Mouse (Mus musculus) liver, adult (tissue): ENCODE data around the gene Ap2s1.
A peak's percentile ranks its signal among the peaks of the same experiment; 100 is the strongest.

ENCODE experiments used
- GATA4 ChIP-seq: IDR thresholded peaks from 2 replicates; pipeline ENCODE4 v1.6.1; 2014; ENCODE audit warnings: mild to moderate bottlenecking, low read length; ENCODE audit not compliant: insufficient replicate concordance

The Ap2s1 gene

GRCm38 (mm10) chr7:16738073-16738696, at the start of gene Ap2s1:
Gene Ap2s1 (plus strand): TSS chr7:16738410.
- TF ChIP-seq GATA4, result peak; percentile 61; the same call in 1 of the 2 replicates

- no peak for TF ChIP-seq GATA4
Measured at GRCm38 (mm10) chr7:16689196-16689595, 49.0 kb upstream of the Ap2s1 start.

- no peak for TF ChIP-seq GATA4
Measured at GRCm38 (mm10) chr7:16695025-16695424, 43.2 kb upstream of the Ap2s1 start.

GRCm38 (mm10) chr7:16699042-16699441, 39.2 kb upstream of the Ap2s1 start:
- no peak for TF ChIP-seq GATA4

- no peak for TF ChIP-seq GATA4
Measured at GRCm38 (mm10) chr7:16700583-16700982, 37.6 kb upstream of the Ap2s1 start.

GRCm38 (mm10) chr7:16706385-16706784, 31.8 kb upstream of the Ap2s1 start:
- TF ChIP-seq GATA4, result no peak

- TF ChIP-seq GATA4, result no peak
Measured at GRCm38 (mm10) chr7:16708244-16708643, 30.0 kb upstream of the Ap2s1 start.

GRCm38 (mm10) chr7:16710604-16711003, 27.6 kb upstream of the Ap2s1 start:
- no peak for TF ChIP-seq GATA4

GRCm38 (mm10) chr7:16712633-16713415, 25.4 kb upstream of the Ap2s1 start:
- no peak for TF ChIP-seq GATA4

GRCm38 (mm10) chr7:16721629-16722028, 16.6 kb upstream of the Ap2s1 start, which contains the start of gene Ceacam9:
Gene Ceacam9 (plus strand): TSS chr7:16721929.
- TF ChIP-seq GATA4, result no peak

- no peak for TF ChIP-seq GATA4
Measured at GRCm38 (mm10) chr7:16728596-16729348, 9.4 kb upstream of the Ap2s1 start.

- TF ChIP-seq GATA4, result peak; percentile 9; the same call in 1 of the 2 replicates
Measured at GRCm38 (mm10) chr7:16729563-16729962, 8.6 kb upstream of the Ap2s1 start.

- TF ChIP-seq GATA4, result no peak
Measured at GRCm38 (mm10) chr7:16730791-16731190, 7.4 kb upstream of the Ap2s1 start.

- no peak for TF ChIP-seq GATA4
Measured at GRCm38 (mm10) chr7:16731893-16732422, 6.3 kb upstream of the Ap2s1 start.

GRCm38 (mm10) chr7:16737606-16738072, 571 bp upstream of the Ap2s1 start:
- no peak for TF ChIP-seq GATA4

- TF ChIP-seq GATA4, result no peak
Measured at GRCm38 (mm10) chr7:16739056-16739604, 920 bp downstream of the Ap2s1 start.

- TF ChIP-seq GATA4, result no peak
Measured at GRCm38 (mm10) chr7:16745373-16745772, 7.2 kb downstream of the Ap2s1 start.
